Mouse (Mus musculus) intestine, embryonic 16.5 days (tissue): Measurements from ENCODE around the gene Satb2. TPM values are rescaled to one million over a fixed set of nuclear protein-coding genes. Genes with fewer than 3 reads are reported as not detected.

Source experiments
- ATAC-seq: fragments of 200-750 bp; cut with Nextera tagmentation; 2 replicates; pipeline ENCODE4 v1.8.0; 2017; ENCODE audit warnings: moderate TSS enrichment, moderate library complexity
- H3K27ac ChIP-seq: fragments of 300-500 bp; sonication (generic); 2 replicates; pipeline ENCODE4 v1.5.1; 2014; ENCODE audit warnings: mild to moderate bottlenecking, low read length
- H3K27me3 ChIP-seq: fragments of 300-500 bp; sonication (generic); replicated peaks from 2 replicates; pipeline ENCODE4 v1.6.1; 2014; ENCODE audit warnings: low read length, control low read depth, mixed read lengths; ENCODE audit not compliant: control insufficient read depth, insufficient read depth
- H3K36me3 ChIP-seq: fragments of 300-500 bp; sonication (generic); 2 replicates; pipeline ENCODE4 v1.6.1; 2014; ENCODE audit warnings: low read length, control low read depth; ENCODE audit not compliant: control insufficient read depth, insufficient read depth
- H3K4me1 ChIP-seq: fragments of 300-500 bp; sonication (generic); 2 replicates; pipeline ENCODE4 v1.6.1; 2014; ENCODE audit warnings: low read length, control low read depth, mixed read lengths; ENCODE audit not compliant: control insufficient read depth, insufficient read depth
- H3K4me2 ChIP-seq: fragments of 300-500 bp; sonication (generic); 2 replicates; pipeline ENCODE4 v1.6.1; 2014; ENCODE audit warnings: low read depth, low read length, control low read depth
- H3K4me3 ChIP-seq: fragments of 300-500 bp; sonication (generic); 2 replicates; pipeline ENCODE4 v1.5.1; 2014; ENCODE audit warnings: mild to moderate bottlenecking, low read length
- H3K9ac ChIP-seq: fragments of 300-500 bp; sonication (generic); 2 replicates; pipeline ENCODE4 v1.6.1; 2014; ENCODE audit warnings: low read depth, low read length
- H3K9me3 ChIP-seq: fragments of 300-500 bp; sonication (generic); 2 replicates; pipeline ENCODE4 v1.6.1; 2016; ENCODE audit warnings: low read length, control low read depth; ENCODE audit not compliant: control insufficient read depth
- WGBS: fragments of 180-500 bp; shearing (Covaris S2); extraction: QIAGEN DNeasy Blood & Tissue Kit; methylation state at CpG from one replicate; pipeline ENCODE4 v1.1.7; 2014; 5-methylcytosine and 5-hydroxymethylcytosine counted together
- polyA plus RNA-seq: library from polyadenylated mRNA; unstranded; fragments of >200 nt; fragmentation: Nextera tagmentation; extraction: Ambion mirVana; gene quantifications from 2 replicates; pipeline ENCODE4 v1.2.1, GENCODE M21; 2015

Gene Satb2
- polyA plus RNA-seq, 1 experiment from 2014 or later = 2.1 TPM

GRCm38 (mm10) chr1:56975546-56975945 lies 2.9 kb downstream of the Satb2 start:
- Histone ChIP-seq H3K4me2 (no peak overlapping the region), H3K9me3 (no peaks in the 10 kb centered on the region), H3K27me3 (peaks cover 44% of the 10 kb centered on the region), H3K27ac (no peak overlapping the region), H3K4me1 (0 out of 2 replicates have a peak, but pooled peaks cover 10% of the 10 kb centered on the region), H3K9ac (no peak overlapping the region), H3K4me3 (0 out of 2 replicates have a peak overlapping the region, but pooled peaks have one; percentile 5), H3K36me3 (no peaks in the 10 kb centered on the region)
- ATAC-seq = no peak
- WGBS = 19% methylated on average over 12 of the region's 12 CpGs

DNA sequence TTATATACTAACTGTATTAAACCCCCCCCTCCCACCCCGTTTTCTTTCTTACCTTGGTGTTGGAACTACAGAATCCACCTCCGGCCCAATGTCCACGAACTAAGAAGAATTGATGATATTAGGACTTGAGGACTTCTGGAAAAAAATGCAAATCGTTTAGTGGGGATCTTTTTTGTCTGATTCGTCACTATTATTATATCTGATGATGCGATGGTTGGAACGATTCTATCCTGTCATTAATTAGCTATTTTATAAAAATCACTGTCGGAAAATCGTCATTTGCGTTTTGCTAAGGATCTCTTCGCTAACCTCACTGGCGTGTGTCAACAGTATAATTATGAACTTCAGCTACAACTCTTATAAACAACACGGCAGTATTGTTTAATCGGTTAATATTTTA lies 4.3 kb downstream of the Satb2 start:
- no peak overlapping the region for H3K27ac ChIP-seq
- no peaks in the 10 kb centered on the region for H3K36me3 ChIP-seq
- no peak overlapping the region for H3K4me3 ChIP-seq
- H3K4me1 ChIP-seq = 0 out of 2 replicates have a peak, but pooled peaks cover 14% of the 10 kb centered on the region
- no peak for ATAC-seq
- no peak overlapping the region for H3K9ac ChIP-seq
- H3K9me3 ChIP-seq = no peaks in the 10 kb centered on the region
- H3K27me3 ChIP-seq = peaks cover 32% of the 10 kb centered on the region
- H3K4me2 ChIP-seq = 0 out of 2 replicates have a peak overlapping the region, but pooled peaks have one; percentile 93
- 15% methylated on average over 14 of the region's 14 CpGs for WGBS

- H3K4me1 ChIP-seq = 0 out of 2 replicates have a peak, but pooled peaks cover 14% of the 10 kb centered on the region
- H3K4me2 ChIP-seq = peak overlapping the region; percentile 93
- peak overlapping the region; percentile 87 for H3K4me3 ChIP-seq
- no peak for ATAC-seq
- no peaks in the 10 kb centered on the region for H3K9me3 ChIP-seq
- no peaks in the 10 kb centered on the region for H3K36me3 ChIP-seq
- peak overlapping the region; percentile 90; the same call in 1 of the 2 replicates for H3K27ac ChIP-seq
- H3K27me3 ChIP-seq = peaks cover 32% of the 10 kb centered on the region
- peak overlapping the region; percentile 85 for H3K9ac ChIP-seq
- 1% methylated on average over 16 of the region's 16 CpGs for WGBS
Measured at GRCm38 (mm10) chr1:56973593-56973950, 4.9 kb downstream of the Satb2 start.

DNA sequence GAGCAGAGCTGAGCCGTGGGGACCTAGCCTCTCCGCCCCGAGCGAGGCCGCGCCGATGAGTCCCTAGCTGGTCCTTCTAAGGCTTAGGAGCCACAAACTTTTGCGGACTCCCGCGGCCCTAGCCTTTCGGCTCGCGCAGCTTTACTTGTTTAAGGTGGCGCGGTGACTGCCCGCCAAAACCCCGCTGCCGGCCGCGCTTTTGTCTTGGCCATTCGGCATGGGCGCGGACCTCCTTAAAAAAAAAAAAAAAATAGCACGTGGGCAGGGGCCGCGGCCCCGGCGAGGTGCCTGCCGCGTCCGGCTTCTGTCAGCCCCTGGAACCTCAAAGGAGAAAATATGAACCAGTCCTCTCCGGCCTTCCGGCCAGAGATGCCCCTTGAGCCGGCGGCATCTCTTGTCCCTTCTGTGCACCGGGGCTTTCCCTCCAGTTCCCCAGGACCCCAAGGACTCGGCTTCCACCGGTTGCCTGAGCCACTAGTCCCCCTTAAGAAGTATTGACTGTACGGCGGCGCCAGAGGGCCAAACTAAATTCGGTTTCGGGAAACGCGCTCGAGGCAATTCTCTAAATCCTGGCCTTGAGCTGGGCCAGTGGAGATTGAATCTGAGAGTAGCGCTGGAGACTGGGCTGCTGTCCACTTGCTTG lies 5.4 kb downstream of the Satb2 start:
- peaks cover 29% of the 10 kb centered on the region for H3K27me3 ChIP-seq
- peak overlapping the region; percentile 85 for H3K9ac ChIP-seq
- H3K9me3 ChIP-seq = no peaks in the 10 kb centered on the region
- no peaks in the 10 kb centered on the region for H3K36me3 ChIP-seq
- under 1% methylated on average over 47 of the region's 47 CpGs for WGBS
- H3K27ac ChIP-seq = peak overlapping the region; percentile 90
- H3K4me1 ChIP-seq = 0 out of 2 replicates have a peak, but pooled peaks cover 14% of the 10 kb centered on the region
- peak overlapping the region; percentile 93 for H3K4me2 ChIP-seq
- H3K4me3 ChIP-seq = peak overlapping the region; percentile 87
- peak; percentile 54 for ATAC-seq

DNA sequence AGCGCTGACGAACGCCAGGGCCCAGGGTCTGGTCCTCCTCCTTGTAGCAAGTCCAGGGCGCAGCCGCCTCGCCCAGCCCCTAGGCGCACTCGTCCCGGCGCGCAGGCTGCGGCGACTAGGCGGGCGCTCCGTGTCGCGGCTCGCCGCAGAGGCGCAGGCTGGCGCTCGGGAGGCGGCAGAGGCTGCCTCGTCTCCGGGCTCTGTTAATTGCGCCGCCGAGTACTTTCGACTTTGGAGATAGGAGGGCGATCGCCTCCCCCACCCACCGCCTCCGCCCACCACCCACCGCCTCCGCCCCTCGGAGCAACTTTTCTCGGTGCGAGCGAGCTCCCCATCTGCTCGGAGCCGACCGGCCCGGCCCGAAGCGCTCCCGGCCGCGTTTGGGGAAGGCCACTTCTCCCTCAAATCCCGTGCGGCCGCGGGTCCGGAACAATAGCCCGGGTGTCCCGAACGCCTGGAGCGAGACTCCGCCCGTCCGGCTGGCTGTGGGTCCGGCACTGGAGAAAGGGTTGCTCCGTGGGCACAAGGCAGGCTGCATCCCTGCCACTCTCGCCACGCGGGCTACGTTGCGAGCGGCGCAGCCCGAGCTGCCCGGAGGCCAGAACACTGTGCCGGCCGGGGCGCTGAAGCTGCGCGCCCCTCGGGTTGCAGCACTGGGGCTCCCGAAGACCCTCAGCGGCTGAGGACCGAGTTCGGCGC lies 6.0 kb downstream of the Satb2 start:
- Histone ChIP-seq H3K9ac (peak overlapping the region; percentile 85), H3K27me3 (peaks cover 22% of the 10 kb centered on the region), H3K9me3 (no peaks in the 10 kb centered on the region), H3K4me1 (0 out of 2 replicates have a peak, but pooled peaks cover 13% of the 10 kb centered on the region), H3K4me3 (peak overlapping the region; percentile 87), H3K27ac (peak overlapping the region; percentile 90), H3K4me2 (peak overlapping the region; percentile 93), H3K36me3 (no peaks in the 10 kb centered on the region)
- ATAC-seq = peak; percentile 69
- under 1% methylated on average over 76 of the region's 83 CpGs for WGBS

- Histone ChIP-seq H3K27me3 (peaks cover 17% of the 10 kb centered on the region), H3K4me2 (peak overlapping the region; percentile 93), H3K9ac (peak overlapping the region; percentile 85), H3K36me3 (no peaks in the 10 kb centered on the region), H3K4me1 (0 out of 2 replicates have a peak, but pooled peaks cover 9% of the 10 kb centered on the region), H3K4me3 (peak overlapping the region; percentile 87), H3K9me3 (no peaks in the 10 kb centered on the region), H3K27ac (peak overlapping the region; percentile 90)
- ATAC-seq = no peak
- WGBS = under 1% methylated on average over 22 of the region's 23 CpGs
Measured at GRCm38 (mm10) chr1:56971942-56972250, 6.6 kb downstream of the Satb2 start.

DNA sequence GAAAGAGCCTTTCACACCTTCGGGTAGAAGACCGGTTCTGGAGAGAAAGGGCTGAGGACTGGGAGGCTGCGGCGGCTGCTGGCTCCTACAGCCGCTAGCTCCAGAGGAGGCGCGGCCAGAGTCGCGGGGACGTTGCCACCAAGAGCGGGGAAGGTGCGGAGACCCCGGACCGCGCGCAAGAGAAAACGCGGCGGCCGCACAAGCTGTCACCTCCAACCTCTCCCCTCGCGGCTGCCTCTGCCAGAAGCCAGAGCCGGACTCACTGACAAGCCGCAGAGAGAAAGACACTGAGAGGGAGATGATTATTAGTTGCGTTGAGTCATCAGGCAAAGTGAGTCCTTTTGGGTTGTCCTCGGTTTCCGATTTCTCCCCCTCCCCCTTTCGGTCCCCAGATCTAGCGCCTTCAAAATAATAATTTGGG lies 7.0 kb downstream of the Satb2 start:
- Histone ChIP-seq H3K4me1 (0 out of 2 replicates have a peak, but pooled peaks cover 7% of the 10 kb centered on the region), H3K27ac (no peak overlapping the region), H3K9ac (peak overlapping the region; percentile 85), H3K27me3 (peaks cover 13% of the 10 kb centered on the region), H3K9me3 (no peaks in the 10 kb centered on the region), H3K36me3 (no peaks in the 10 kb centered on the region), H3K4me3 (peak overlapping the region; percentile 87), H3K4me2 (peak overlapping the region; percentile 93)
- WGBS = under 1% methylated on average over 29 of the region's 29 CpGs
- no peak for ATAC-seq

DNA sequence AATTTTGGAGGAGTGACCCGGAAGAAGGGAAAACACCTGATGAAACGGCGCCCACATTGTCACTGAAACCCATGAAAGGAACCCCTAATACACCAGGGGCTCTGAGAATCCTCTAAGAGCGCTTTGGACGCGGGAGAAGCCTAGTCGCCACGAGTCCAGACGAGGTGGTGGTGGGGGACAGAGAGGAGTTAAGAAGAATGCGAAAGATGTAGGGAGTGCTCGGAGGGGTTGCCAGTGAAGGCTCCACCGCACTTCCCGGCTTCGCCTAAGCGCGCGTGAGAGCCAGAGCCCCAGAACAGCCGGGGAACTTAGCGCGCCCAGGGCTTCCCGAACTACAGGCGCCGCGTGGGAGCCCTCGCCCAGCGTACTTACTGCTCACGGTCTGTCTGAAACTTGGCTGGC lies 7.7 kb downstream of the Satb2 start:
- no peaks in the 10 kb centered on the region for H3K36me3 ChIP-seq
- peak overlapping the region; percentile 58 for H3K9ac ChIP-seq
- H3K4me2 ChIP-seq = peak overlapping the region; percentile 93
- no peak overlapping the region for H3K27ac ChIP-seq
- ATAC-seq = no peak
- no peaks in the 10 kb centered on the region for H3K9me3 ChIP-seq
- H3K4me1 ChIP-seq = 0 out of 2 replicates have a peak, but pooled peaks cover 7% of the 10 kb centered on the region
- peaks cover 6% of the 10 kb centered on the region; the same call in 1 of the 2 replicates for H3K27me3 ChIP-seq
- WGBS = 4% methylated on average over 27 of the region's 27 CpGs
- H3K4me3 ChIP-seq = peak overlapping the region; percentile 87
